In genomic region chr2:163285762-163286161, GRCm38 (mm10) we compare ENCODE assay signal across 9 mouse cellular contexts.
DNase-seq lines count a peak whose midpoint lies in the region; ATAC-seq and TF ChIP-seq lines count a peak whose summit lies in the region.
"Had no signal": no experiment of that assay in that cellular context is flagged by ENCODE, and none has a peak within 500 bp of the region (broad histone marks: within the 10 kb centered on the region; RNA-seq: fewer than 3 reads in every experiment).

No protein-coding gene starts in this region.

- peaks cover 17% of the 10 kb centered on the region; the same call in 1 of the 2 replicates for H3K27me3 ChIP-seq in midbrain, embryonic 13.5 days
- peaks cover 28% of the 10 kb centered on the region for H3K27me3 ChIP-seq in midbrain, embryonic 10.5 days (ENCODE audit: low read depth, poor library complexity, severe bottlenecking)
- peaks cover 17% of the 10 kb centered on the region for H3K27me3 ChIP-seq in heart, embryonic 10.5 days (ENCODE audit: insufficient read depth, poor library complexity, severe bottlenecking)
- no peaks in the 10 kb centered on the region for H3K27me3 ChIP-seq in testis, adult 2 months (ENCODE audit: control insufficient read depth, insufficient read depth, low read length)

- WGBS in midbrain, embryonic 13.5 days, result 64% methylated on average over 7 of the region's 7 CpGs
- WGBS in midbrain, embryonic 10.5 days, result 65% methylated on average over 7 of the region's 7 CpGs
- 36% methylated on average over 7 of the region's 7 CpGs for WGBS in heart, embryonic 10.5 days

- H3K4me2 ChIP-seq in midbrain, embryonic 13.5 days (replicated peaks), result no peak overlapping the region

- H3K4me3 ChIP-seq in midbrain, embryonic 13.5 days (replicated peaks), result no peak overlapping the region
- no peak overlapping the region for H3K4me3 ChIP-seq in midbrain, embryonic 10.5 days
- H3K4me3 ChIP-seq in heart, embryonic 10.5 days, result 0 out of 2 replicates have a peak overlapping the region, but pooled peaks have one; percentile 31
- H3K4me3 ChIP-seq in testis, adult 2 months (ENCODE audit: control insufficient read depth, low read depth, low read length), result peak overlapping the region; percentile 40; the same call in 1 of the 2 replicates

- H3K27ac ChIP-seq in midbrain, embryonic 13.5 days, result peak overlapping the region; percentile 74
- H3K27ac ChIP-seq in midbrain, embryonic 10.5 days (replicated peaks), result no peak overlapping the region
- 0 out of 2 replicates have a peak overlapping the region, but pooled peaks have one; percentile 52 for H3K27ac ChIP-seq in heart, embryonic 10.5 days
- H3K27ac ChIP-seq in testis, adult 2 months (ENCODE audit: control insufficient read depth, insufficient read depth, low read depth, low read length), result peak overlapping the region; percentile 55; the same call in 1 of the 2 replicates

- H3K4me1 ChIP-seq in midbrain, embryonic 13.5 days (replicated peaks), result peaks cover 49% of the 10 kb centered on the region
- H3K4me1 ChIP-seq in midbrain, embryonic 10.5 days, result peaks cover 30% of the 10 kb centered on the region
- peaks cover 18% of the 10 kb centered on the region for H3K4me1 ChIP-seq in heart, embryonic 10.5 days
- H3K4me1 ChIP-seq in testis, adult 2 months (ENCODE audit: control insufficient read depth, insufficient read depth, low read length), result peaks cover 17% of the 10 kb centered on the region

- peak; percentile 3; the same call in 1 of the 2 replicates for TF ChIP-seq CTCF in testis, adult 2 months (IDR thresholded peaks at IDR 0.05; ENCODE audit: control insufficient read depth, insufficient read depth, insufficient replicate concordance, low read depth, low read length)

- no peak overlapping the region for H3K9ac ChIP-seq in midbrain, embryonic 13.5 days (replicated peaks)

- no peak for DNase-seq in midbrain, embryonic 10.5 days (ENCODE audit: low spot score)
- DNase-seq in heart, embryonic 10.5 days (ENCODE audit: low spot score), result no peak
- peak; percentile 25 for DNase-seq in liver
- no peak for DNase-seq in layer of hippocampus, postnatal 25 days (ENCODE audit: extremely low spot score in 1 of 2, low spot score in 1 of 2)
- DNase-seq in cerebellum, postnatal 14 days, result no peak
- no peak for DNase-seq in spleen, adult 18-20 months
- DNase-seq: gastrocnemius, postnatal 25 days had no signal

- H3K36me3 ChIP-seq in midbrain, embryonic 13.5 days, result no peaks in the 10 kb centered on the region
- peaks cover 16% of the 10 kb centered on the region for H3K36me3 ChIP-seq in midbrain, embryonic 10.5 days
- H3K36me3 ChIP-seq in heart, embryonic 10.5 days, result no peaks in the 10 kb centered on the region
- no peaks in the 10 kb centered on the region for H3K36me3 ChIP-seq in testis, adult 2 months (ENCODE audit: control insufficient read depth, insufficient read depth, low read length)

- H3K9me3 ChIP-seq in midbrain, embryonic 13.5 days, result no peaks in the 10 kb centered on the region
- no peaks in the 10 kb centered on the region for H3K9me3 ChIP-seq in midbrain, embryonic 10.5 days (replicated peaks)
- no peaks in the 10 kb centered on the region for H3K9me3 ChIP-seq in heart, embryonic 10.5 days

- TF ChIP-seq POLR2A in testis, adult 2 months (IDR thresholded peaks at IDR 0.05; ENCODE audit: control insufficient read depth, low read depth, low read length), result peak; percentile 13; the same call in 1 of the 2 replicates

- no peak for ATAC-seq in midbrain, embryonic 13.5 days

Comparison
In these comparisons a context has a peak if more than half of its experiments do, and no peak if none do; other contexts are left out.
1. H3K4me3 ChIP-seq: peak in heart, embryonic 10.5 days (single experiment) and testis, adult 2 months (single experiment); none in midbrain, embryonic 13.5 days (single experiment) and midbrain, embryonic 10.5 days (single experiment).